Mouse (Mus musculus) right cerebral cortex, postnatal 14 days (tissue): ENCODE data around the gene Carmil3.

ENCODE experiments used
- DNase-seq: peaks from one replicate; pipeline ENCODE4 v3.0.0; 2022

The Carmil3 gene

GRCm38 (mm10) chr14:55490361-55491201 is at the start of gene Carmil3:
Gene Carmil3 (plus strand): TSS chr14:55490651.
- peak; percentile 85 for DNase-seq

GRCm38 (mm10) chr14:55457693-55458092 is 32.8 kb upstream of the Carmil3 start:
- DNase-seq: no peak

DNA sequence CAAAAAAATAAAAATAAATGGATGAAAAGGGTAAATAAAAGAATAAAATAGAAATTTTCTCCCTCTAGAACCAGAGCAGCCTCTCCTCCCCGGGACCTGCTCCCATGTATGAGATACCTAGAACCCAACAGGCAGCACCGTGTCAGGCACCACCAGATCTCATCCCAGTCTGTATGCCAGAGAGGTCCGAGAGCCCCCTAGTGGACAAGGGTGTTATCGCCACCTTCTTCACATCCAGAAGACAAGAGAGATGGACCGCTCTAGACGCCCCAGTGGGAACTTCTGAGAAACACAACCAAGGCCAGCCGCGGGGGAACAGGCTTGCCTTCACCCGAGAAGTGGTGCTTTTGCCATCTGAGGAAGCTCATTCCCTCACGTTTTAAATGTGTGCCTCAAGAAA is 32.2 kb upstream of the Carmil3 start:
- peak; percentile 71 for DNase-seq

DNA sequence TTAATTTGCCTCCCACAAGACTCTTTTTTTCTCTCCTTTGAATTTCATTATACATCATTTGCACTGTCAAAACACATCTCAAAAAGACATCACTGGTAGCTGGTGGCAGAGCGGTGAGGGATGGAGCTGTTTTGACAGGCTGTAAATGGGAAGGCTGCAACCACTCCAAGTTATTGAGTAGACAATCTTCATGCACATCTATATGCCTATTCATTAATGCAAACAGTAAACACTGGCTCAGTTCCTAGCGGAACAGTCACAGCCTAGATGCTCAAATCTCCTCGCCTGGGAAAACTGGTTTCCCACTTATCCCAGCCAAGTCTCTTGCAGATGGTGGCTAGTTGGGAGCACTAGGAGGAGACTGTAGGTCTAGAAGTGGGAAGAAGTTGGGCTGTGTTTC is 31.7 kb upstream of the Carmil3 start:
- no peak for DNase-seq

DNA sequence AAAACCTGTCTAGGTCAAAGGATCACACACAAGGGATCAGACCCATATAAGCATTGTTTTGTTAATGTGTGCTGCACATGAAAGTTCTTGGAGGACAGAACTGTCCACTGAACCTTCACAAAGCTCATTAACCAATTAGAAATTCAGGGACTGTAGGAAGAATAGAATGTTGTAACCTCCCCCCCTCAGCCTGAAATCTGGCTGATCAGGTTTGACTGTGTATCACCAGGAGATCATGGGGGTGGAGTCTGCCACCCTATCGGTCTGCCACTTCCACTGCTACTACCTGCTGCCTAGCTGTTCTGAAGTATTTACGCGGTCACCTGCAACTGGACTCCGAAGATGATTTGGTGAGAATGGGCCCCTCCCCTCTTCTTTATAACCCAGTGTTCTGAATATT is 30.7 kb upstream of the Carmil3 start:
- DNase-seq: no peak

GRCm38 (mm10) chr14:55460297-55460696 is 30.2 kb upstream of the Carmil3 start:
- DNase-seq: peak; percentile 10

DNA sequence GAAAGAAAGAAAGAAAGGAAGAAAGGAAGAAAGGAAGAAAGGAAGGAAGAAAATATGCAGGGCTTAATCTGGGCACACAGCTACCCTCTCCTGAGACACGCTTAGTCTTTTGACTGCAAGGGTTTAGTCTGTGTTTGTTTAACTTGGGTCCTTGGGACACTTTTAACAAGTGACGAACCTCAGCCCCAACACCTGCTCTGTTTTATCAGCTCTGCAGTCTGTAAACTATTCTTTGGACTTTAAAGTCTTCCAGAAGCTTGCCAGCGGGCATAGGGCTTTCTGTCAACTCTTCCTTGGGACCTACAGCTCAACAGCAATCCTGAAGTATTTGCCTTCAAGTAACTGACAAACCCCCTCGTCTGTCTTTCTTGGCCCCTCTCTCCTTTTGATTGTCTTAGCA is 28.7 kb upstream of the Carmil3 start:
- DNase-seq: no peak

GRCm38 (mm10) chr14:55466481-55466880 is 24.0 kb upstream of the Carmil3 start:
- no peak for DNase-seq

- DNase-seq: no peak
Observed at GRCm38 (mm10) chr14:55467108-55467507, 23.3 kb upstream of the Carmil3 start.

DNA sequence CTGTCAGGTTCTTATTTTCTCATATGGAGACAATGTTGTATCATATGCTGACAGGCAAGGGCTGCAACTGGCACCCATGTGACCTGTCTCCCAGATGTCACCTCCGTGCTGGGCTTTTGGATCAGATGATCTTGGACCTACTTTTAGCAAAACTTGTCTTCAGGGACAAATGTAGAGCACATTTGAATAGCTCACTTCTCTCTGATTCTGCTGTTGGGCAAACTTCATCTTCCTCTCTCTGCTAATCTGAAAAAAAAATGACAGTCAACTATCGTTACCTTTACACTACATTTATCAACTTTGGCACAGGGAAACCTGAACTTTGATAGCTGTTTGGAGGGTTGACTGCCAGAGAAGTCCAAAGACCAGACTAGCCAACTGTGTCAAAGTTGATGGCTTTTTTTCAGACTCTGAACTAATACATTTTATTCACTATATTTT is 22.1 kb upstream of the Carmil3 start:
- no peak for DNase-seq

DNA sequence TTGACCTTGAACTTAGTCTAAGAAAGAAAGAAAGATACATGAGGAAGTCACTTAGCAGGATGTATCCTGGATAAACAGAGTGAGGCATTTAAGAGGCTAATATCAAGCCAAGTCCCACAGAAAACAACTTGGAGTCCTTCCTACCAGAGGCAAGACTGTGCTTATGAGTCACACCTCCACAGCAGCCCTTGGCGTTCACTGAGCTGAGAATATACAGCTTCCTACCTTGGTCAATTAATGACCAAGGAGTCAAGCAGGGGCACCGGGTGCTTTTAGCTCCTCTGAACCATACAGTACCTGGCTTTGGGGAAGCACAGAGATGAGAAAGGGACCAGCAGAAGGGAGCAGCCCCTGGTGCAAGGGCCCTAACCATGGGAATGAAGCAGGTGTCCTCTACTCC is 21.4 kb upstream of the Carmil3 start:
- no peak for DNase-seq

- DNase-seq: no peak
Observed at GRCm38 (mm10) chr14:55469821-55470220, 20.6 kb upstream of the Carmil3 start.

- no peak for DNase-seq
Observed at GRCm38 (mm10) chr14:55470806-55471205, 19.6 kb upstream of the Carmil3 start.

GRCm38 (mm10) chr14:55475654-55476053 is 14.8 kb upstream of the Carmil3 start:
- no peak for DNase-seq

DNA sequence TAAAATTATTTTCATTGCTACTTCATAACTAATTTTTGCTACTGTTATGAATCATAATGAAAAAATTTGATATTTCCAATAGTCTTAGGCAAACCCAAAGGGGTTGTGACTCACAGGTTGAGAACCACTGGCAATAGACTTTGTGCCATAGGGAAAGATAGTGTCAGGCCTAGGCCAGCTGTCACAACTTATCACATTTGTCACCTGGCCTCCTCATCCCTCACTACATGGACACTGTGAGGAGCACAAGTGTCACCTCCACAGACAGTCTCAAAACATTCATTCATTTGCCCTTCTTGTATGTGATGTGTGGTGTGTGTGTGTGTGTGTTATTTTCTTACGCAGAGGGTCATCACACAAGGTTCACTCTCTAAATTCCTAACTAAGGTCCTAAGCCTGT is 13.0 kb upstream of the Carmil3 start:
- DNase-seq: no peak

- DNase-seq: no peak
Observed at GRCm38 (mm10) chr14:55477829-55478228, 12.6 kb upstream of the Carmil3 start.

GRCm38 (mm10) chr14:55478651-55479599 is 11.5 kb upstream of the Carmil3 start, which contains the start of gene Dhrs4:
Gene Dhrs4 (plus strand): TSS chr14:55478758.
- peak; percentile 61 for DNase-seq

DNA sequence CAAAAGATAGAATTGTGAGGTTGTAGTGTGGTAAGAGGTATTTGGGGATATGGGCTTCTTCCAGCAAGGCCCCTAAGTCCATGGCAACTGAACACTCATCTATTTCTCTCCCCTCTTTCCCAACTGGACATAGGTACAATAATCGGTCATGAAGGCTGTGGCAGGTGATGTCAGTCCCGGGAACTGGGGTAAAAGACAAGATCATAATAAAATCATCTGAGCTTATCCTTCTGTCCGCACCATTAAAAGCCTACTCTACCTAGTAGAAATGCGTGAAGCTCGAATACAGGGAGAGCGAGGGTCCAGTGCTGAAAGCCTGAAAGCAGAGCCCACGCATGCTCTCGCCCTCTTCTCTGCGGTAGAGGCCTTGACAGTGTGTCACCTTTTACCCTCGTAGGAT is 10.8 kb upstream of the Carmil3 start:
- DNase-seq: no peak

GRCm38 (mm10) chr14:55484430-55485085 is 5.9 kb upstream of the Carmil3 start:
- no peak for DNase-seq

DNA sequence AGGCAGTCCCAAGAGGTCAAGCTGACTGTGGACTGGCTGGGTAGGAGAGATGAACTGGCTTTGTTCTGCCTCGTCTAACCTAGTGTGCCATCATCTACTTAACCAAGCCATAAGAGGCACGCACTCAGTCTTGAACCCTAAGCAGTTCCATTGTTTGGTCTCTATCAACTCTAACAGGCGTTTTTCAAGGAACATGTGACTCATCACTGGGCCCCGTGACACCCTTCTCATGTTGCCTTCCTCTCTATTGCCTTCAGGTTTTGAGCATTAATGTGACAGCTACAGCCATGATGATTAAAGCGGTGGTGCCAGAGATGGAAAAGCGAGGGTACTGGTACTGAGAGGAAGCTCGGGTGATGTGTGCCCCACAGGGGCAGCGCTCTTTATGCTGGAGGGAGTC is 3.6 kb upstream of the Carmil3 start:
- DNase-seq: no peak

DNA sequence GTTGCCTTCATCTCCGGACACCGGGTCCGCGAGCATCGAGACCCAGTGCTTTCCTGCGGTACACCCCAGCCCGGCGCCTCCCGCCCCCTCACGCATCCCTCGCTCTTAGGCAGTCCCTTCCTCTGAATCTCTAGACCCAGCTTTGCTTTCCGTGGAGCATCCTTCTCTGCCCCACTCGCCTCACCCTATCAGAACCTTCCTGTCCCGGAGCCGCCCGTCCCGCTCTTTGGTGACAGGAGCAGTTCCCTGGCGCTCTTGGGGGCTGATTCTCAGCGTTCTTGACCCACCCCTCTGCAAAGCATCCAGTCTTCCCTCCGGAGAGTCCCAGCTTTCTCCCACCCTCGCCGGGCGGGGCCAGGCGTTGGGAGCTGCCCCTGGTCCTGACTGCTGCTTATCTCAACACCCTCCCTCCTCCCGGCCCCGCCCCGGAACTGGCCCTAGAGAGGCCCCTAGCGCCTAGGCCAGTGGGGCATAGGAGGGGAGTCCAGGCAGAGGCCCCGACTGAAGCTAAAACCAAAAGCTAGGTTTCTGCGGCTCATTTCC is 911 bp downstream of the Carmil3 start:
- DNase-seq: peak; percentile 56

GRCm38 (mm10) chr14:55492103-55492502 is 1.7 kb downstream of the Carmil3 start:
- no peak for DNase-seq
